Mouse (Mus musculus) liver (tissue): ENCODE measurements around the gene Plxnd1.

ENCODE experiments used
- DNase-seq: peaks from one replicate; pipeline ENCODE4 v3.0.0-alpha.2; 2020; ENCODE audit warnings: mixed read lengths

Gene Plxnd1

DNA sequence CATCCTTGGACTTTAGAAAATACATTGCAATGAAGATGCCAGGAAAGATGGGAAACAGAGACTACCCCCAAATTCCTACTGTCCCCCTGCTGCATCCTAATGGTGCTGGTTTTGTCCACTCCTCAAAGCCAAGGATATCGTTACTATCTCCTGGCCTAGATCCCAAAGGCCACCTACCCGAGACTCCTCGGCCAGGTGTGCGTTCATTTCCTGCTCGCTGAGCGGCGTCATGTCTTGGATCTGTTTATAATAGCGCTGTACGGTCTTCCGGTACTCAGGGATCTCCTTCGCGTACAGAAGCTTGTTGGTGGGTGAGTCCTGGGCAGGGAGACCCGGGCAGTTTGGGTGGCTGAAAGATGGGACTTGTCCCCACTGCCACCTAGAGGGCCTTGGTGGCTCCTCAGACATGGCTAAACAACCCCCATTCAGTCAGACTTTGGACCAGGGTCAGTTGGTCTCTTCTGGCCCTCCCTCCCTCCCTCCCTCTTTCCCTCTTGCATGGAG lies 38.3 kb downstream of the Plxnd1 start:
- no peak for DNase-seq

DNA sequence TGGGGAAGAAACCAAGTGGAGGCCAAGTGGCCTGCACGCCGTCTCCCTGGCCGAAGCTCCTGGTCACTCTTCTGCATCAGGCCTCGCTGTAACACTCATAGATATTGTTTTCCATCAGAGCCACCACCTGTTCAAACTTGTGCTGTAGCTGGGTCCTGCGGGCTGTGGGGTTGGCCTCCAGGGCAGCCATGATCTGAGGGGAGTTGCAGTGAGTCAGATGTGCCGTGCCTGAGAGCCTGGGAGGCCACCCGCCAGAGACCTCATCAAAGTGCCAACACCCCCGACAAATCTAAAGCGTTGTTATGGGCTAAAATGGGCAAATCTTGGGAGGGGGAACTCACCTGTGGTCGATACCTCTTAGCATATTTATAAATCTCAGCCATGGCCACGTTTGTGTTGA lies 39.1 kb downstream of the Plxnd1 start:
- no peak for DNase-seq

DNA sequence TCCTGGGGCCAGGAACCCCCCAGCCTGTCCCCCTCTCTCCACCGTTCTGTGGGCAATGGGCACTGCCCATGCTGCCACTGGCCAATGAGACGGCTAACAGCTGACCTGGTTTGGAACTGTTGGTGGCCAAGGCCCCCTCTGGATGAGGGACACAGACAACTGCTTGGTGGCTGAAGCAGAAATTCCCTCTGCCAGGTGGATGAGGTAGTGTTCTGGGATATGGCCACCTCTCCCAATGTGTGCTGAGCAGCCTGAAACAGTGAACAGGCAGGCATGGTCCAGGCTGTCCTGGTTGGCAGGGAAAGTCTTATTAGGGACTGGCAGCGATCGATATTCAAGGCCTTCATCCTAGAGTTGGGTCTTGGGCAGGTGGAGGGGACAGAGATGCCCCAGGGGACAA lies 39.6 kb downstream of the Plxnd1 start:
- no peak for DNase-seq

DNA sequence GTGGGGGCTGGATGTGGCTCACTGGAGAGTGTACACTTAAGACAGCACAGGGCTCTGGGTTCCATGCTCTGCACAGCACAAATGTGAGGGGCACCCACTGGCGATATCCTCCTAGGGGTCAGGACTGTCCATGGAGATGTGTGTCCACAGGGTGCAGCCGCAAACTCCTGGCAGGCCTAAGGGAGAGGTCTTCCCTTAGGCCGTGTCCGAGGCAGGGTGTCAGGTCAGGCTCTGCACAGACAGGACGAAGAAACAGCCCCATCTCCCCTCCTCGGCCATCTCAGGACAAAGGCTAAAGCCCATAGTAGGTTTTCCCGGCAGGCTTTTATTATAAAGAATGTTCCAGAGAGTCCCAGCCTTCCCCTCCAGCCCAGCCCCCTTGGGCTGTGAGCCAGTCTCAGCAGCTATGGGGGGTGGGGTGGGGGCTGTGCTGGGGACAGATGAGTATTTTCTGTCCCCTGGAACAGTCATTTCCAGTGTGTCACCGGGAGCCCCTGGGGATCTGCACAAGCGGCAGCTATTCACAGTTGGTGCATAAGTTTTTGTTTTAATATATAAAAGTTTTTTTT lies 40.2 kb downstream of the Plxnd1 start:
- DNase-seq, result no peak

DNA sequence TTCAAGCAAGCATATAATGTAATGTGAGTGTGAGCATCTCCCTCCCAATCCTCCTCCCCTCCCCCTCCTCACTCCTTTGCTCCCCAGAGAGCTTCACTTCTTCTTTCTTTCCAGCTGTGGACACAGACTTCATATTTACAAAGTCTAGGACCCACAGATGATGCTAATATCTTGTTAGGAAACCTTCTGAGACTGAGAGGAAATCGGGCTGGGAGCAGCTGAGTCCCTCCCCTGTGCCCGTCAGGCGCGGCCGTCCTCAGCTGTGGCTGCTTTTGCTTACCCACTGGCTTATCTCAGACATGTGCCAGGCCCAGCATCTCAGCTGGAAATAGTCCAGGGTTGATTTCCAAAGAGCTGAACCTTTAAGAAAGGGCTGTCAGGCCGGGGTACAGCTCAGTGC lies 48.4 kb downstream of the Plxnd1 start:
- DNase-seq, result no peak

DNA sequence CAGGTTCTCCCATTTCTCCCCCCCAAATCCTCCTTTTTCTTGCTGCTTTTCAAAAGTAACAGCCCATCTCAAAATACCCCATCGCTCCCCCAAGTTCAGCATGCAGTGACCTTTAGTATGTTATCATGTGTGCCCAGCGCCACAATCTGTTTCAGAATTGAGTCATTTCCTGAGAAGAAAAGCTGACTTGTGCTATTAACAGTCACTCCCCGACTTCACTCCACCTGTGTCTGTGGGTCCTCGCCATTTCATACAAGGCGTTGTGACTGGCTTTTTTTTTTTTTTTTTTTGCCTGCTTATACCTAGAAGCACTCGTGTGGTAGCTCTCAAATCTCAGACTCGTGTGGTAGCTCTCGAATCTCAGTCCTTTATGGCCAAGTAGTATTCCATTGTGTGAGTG lies 49.2 kb downstream of the Plxnd1 start:
- no peak for DNase-seq

DNA sequence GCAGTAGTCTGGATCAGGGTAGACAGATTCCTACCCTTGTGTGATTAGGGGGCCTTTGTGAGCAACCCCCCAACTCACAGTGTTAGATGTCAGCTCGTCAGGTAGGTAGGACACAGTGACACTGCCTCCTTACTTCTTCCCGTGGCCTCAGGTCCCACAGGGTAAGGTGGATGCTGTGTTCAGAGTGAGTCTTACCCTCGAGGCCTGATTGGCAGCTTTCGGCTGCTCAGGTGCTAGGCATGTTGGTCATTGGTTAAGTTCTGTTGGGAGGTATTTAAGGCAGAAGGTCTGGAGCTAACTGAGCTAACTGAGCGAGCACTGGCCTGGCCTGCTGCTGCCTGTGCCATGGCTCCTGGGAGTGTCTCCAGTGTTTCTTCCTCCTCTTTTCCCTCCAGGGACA lies 50.2 kb downstream of the Plxnd1 start, which contains the start of gene H1foo:
TSS of gene H1foo (plus strand) at position 301 of the 400 bp plus-strand sequence.
- DNase-seq, result no peak

- no peak for DNase-seq
Measured at GRCm38 (mm10) chr6:115943498-115944427, 51.0 kb downstream of the Plxnd1 start.

- DNase-seq, result peak; percentile 53
Measured at GRCm38 (mm10) chr6:115941128-115941527, 53.7 kb downstream of the Plxnd1 start.

GRCm38 (mm10) chr6:115940603-115941002 lies 54.2 kb downstream of the Plxnd1 start:
- no peak for DNase-seq

- no peak for DNase-seq
Measured at GRCm38 (mm10) chr6:115938798-115939197, 56.0 kb downstream of the Plxnd1 start.

DNA sequence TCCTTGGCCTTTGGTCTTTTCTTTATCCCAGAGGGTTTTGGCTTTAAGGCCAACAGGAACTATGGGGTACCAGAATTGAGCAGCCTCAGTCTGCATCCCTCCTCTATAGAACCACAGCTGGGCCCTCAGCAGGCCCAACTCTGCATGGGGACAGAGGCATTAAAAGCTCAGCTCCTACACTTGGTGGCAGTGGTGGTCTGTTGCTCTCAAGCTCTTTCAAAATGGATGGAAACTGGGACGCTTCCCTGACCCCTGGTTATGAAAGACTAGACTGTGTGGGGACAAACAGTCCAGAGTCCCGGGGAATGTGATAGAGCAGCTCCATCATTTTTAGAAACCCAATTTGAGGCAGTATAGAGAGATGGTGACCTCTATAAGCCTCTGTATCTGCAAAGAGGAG lies 56.8 kb downstream of the Plxnd1 start:
- DNase-seq, result no peak

DNA sequence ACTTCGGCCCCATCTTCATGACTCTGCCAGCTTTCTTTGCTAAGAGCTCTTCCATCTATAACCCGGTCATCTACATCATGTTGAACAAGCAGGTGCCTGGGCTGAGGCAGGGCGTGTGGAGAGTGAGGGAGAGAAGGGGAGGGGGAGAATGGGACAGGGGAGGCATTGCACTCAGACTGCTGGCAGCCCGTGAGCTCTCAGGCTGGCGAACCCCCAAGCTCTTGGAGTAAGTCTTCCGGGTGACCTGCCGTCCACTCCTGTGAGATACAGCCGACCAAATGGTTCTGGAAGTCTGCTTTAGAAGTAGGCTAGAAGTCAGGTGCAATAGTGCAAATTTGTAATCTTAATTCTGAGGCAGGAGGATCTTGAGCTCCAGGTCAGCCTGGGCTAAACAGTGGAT lies 59.3 kb downstream of the Plxnd1 start:
- no peak for DNase-seq

GRCm38 (mm10) chr6:115932391-115932790 lies 62.4 kb downstream of the Plxnd1 start:
- no peak for DNase-seq

GRCm38 (mm10) chr6:115931639-115932038 lies 63.2 kb downstream of the Plxnd1 start, which contains the start of gene Rho:
Gene Rho (plus strand): TSS chr6:115931748.
- no peak for DNase-seq

DNA sequence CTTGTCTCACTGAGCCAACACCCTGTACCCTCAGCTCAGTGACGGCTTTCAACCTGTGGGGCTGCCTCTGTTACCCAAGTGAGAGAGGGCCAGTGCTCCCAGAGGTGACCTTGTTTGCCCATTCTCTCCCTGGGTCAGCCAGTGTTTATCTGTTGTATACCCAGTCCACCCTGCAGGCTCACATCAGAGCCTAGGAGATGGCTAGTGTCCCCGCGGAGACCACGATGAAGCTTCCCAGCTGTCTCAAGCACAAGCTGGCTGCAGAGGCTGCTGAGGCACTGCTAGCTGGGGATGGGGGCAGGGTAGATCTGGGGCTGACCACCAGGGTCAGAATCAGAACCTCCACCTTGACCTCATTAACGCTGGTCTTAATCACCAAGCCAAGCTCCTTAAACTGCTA lies 64.8 kb downstream of the Plxnd1 start:
- DNase-seq, result no peak

DNA sequence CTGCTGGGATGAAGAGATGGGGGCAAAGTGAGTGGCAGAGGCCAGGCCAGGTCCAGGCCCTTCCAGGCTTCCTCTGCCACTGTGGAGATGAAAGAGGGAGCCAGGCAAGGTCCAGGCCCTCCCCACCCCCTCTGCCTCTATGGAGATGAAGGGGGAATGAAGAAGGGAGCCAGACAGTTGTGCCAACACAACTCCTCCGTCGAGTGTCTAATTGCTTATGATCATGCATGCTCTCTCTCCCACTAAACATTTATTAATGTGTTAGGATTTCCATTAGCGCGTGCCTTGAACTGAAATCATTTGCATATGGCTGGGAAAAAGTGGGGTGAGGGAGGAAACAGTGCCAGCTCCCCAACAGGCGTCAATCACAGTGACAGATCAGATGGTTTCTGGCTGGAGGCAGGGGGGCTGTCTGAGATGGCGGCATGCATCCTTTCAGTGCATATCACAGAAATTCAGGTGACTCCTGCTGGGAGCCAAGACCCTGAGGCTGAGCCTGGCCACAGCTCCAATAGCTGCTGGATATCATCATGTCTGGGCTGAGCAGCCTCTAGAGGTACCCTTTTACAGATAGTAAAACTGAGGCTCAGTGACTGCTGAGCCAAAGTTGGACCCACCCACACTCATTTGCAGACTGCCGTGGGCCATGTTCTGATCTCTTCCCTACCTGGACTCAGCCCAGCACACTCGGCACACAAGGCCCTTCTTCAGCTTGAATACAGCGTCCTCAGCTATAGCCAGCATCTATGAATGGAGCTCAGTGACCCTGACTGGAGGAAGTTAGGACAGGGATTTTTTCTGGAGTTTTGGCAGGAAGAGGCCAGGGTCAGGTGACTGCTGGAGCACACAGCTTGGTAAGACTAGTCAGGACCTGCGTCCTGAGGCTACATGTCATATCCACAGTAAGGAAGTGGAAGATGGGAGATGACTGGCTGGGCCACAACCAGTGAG lies 67.2 kb downstream of the Plxnd1 start:
- no peak for DNase-seq

- no peak for DNase-seq
Measured at GRCm38 (mm10) chr6:115926416-115926815, 68.4 kb downstream of the Plxnd1 start.

DNA sequence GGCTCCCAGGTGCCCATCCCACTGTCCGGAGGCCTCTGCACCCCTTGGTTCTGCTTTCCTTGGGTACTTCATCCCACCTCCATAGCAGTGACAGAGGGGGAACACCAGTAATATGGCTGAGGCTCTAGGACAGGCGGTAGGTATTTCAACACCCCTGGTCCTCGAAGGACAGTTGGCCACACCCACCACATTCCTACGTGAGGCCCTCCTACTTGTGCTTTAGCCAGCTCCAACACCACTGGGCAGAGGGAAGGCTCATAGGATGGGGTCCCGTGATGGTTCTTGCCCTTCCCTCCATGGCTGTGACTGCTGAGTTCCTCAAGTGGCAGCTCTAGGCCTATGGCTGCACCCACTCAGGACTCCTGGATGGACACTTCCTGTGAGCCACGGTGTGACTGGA lies 70.0 kb downstream of the Plxnd1 start:
- no peak for DNase-seq

DNA sequence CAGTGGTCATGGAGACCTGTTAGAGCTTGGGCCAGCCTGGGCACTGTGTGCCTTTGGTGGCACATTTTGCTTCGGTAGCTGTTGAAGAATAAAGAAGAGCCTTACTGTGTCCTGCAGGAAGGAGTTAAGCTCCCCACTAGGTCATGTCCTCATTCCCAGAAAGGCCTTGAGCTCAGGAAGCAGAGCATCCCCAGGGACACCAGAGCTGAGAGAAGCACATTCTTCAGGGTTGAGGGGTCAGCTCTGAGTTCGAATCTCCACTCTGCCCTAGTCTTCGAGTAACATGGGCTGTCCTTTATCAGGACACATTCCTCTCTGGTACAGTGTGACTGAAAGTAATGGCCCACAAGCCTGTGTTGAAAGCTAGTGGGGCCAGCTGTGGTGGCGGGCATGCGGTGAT lies 74.9 kb downstream of the Plxnd1 start:
- DNase-seq, result no peak

DNA sequence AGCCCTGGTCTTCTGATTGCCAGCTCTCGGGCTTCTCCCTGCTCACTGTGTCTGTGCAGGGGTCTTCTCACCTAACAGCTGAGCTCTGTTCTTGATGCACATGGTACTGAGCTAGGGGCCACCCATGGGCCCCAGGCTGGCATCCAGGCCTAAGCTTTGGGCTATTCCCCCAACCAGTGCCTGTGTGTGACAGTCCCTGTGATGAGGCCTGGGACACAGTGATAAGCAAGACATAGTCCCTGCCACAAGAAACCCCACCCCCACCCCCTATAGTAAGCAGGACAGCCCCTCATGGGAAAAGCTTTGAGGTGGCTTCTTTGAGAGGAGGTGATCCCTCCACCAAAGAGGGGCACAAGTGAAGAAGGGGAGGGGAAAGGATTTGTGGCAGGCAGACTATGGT lies 76.2 kb downstream of the Plxnd1 start:
- no peak for DNase-seq

DNA sequence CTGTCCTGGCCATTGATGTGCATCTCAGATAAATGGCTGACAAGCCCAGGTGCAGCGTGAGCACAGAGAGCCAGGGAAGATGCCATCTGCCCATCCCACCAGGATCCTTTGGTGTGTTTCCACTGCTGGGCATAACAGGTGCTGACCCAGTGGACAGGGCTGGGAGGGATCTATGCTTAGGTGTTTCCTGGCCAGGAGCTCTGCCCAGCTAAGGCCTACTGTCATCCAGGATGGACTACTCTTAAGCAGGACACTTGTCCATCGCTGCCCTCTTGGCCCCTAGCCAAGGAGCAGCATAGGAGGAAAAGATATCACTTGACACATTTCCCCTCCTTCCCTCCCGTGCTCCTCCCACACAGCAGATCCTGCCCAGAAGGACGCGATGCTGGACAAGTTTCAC lies 78.2 kb downstream of the Plxnd1 start:
- DNase-seq, result no peak
